ENCODE assay signal across 8 mouse cellular contexts in genomic region chr5:121392667-121393380, GRCm38 (mm10). TPM values are rescaled to one million over a fixed set of nuclear protein-coding genes. Genes with fewer than 3 reads are reported as not detected.
DNase-seq lines count a peak whose midpoint lies in the region.

No protein-coding gene starts in this region.

- peak; percentile 63 for DNase-seq in gastrocnemius, adult 18-20 months (ENCODE audit: low spot score)
- DNase-seq in gastrocnemius, postnatal 25 days, result no peak
- peak; percentile 46 for DNase-seq in ovary, postnatal 14 days (ENCODE audit: low spot score)
- no peak for DNase-seq in ovary, postnatal 36 days (ENCODE audit: low spot score)
- DNase-seq in c-Kit-positive CD71-positive TER-119-positive erythroid progenitor cells, embryonic 14.5 days (ENCODE audit: low spot score), result peak; percentile 65
- peak; percentile 44 to 56 for DNase-seq in layer of hippocampus, postnatal 10 days (ENCODE audit: low spot score in 2 of 2)
- DNase-seq in urinary bladder, postnatal 25 days (ENCODE audit: low spot score), result no peak
- DNase-seq in frontal cortex, postnatal 25 days (ENCODE audit: low spot score in 2 of 2), result no peak

RNA-seq across cellular contexts. Expression of gene Naa25, which starts 4.9 kb away (rescaled TPM):
- total RNA-seq in gastrocnemius, adult 18-20 months (2021), result 10 to 100 TPM; 25.9 to 29.7 TPM
- 10 to 100 TPM; 23.2 to 23.8 TPM for total RNA-seq in gastrocnemius, postnatal 25 days (2021)
- total RNA-seq in layer of hippocampus, postnatal 10 days (2021), result 10 to 100 TPM; 43.9 to 45.3 TPM

RNA-seq across cellular contexts. Expression of gene Trafd1, which starts 7.4 kb away (rescaled TPM):
- total RNA-seq in gastrocnemius, adult 18-20 months (2021), result 10 to 100 TPM; 45.9 to 48.0 TPM
- total RNA-seq in gastrocnemius, postnatal 25 days (2021), result 10 to 100 TPM; 29.2 to 33.2 TPM
- total RNA-seq in layer of hippocampus, postnatal 10 days (2021), result 10 to 100 TPM; 83.2 to 90.3 TPM

RNA-seq across cellular contexts. Expression of gene Tmem116, which starts 58.9 kb away (rescaled TPM):
- total RNA-seq in gastrocnemius, adult 18-20 months (2021), result 1 to 10 TPM; 7.4 to 7.5 TPM
- 1 to 10 TPM; 4.6 to 5.0 TPM for total RNA-seq in gastrocnemius, postnatal 25 days (2021)
- 1 to 10 TPM; 4.4 to 5.4 TPM for total RNA-seq in layer of hippocampus, postnatal 10 days (2021)

RNA-seq across cellular contexts. Expression of gene Erp29, which starts 59.5 kb away (rescaled TPM):
- 10 to 100 TPM; 28.6 to 38.1 TPM for total RNA-seq in gastrocnemius, adult 18-20 months (2021)
- total RNA-seq in gastrocnemius, postnatal 25 days (2021), result 10 to 100 TPM; 37.0 to 41.9 TPM
- 100 to 1,000 TPM; 154 to 170 TPM for total RNA-seq in layer of hippocampus, postnatal 10 days (2021)

Comparison
In these comparisons a context has a peak if more than half of its experiments do, and no peak if none do; other contexts are left out.
1. DNase-seq: peak in gastrocnemius, adult 18-20 months (single experiment), ovary, postnatal 14 days (single experiment), c-Kit-positive CD71-positive TER-119-positive erythroid progenitor cells, embryonic 14.5 days (single experiment) and layer of hippocampus, postnatal 10 days (2 of 2); none in gastrocnemius, postnatal 25 days (single experiment), ovary, postnatal 36 days (single experiment), urinary bladder, postnatal 25 days (single experiment) and frontal cortex, postnatal 25 days (0 of 2).